In the genomic region with DNA sequence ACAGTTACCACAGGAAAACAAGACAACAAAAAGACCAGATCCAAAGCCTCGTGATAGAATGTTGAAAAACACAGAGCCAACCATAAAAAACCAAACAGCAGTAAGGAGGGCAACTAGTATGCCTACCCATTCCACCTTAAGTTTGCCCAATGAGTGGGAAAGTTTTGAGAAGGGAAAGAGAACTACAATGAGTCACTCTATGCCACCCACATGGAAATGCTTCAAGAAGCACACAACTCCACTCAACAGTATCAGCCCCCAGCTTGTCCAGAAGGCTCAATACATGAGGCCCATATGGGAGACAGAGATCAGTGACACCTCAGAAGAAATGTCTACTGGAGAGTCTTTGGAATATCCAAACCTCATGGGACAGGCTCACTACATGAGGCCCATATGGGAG, we compare ENCODE assay signal across 29 mouse cellular contexts.
"Had no signal": no experiment of that assay in that cellular context is flagged by ENCODE, and none has a peak within 500 bp of the region (broad histone marks: within the 10 kb centered on the region; RNA-seq: fewer than 3 reads in every experiment).

No protein-coding gene starts in this region.

- H3K4me1 ChIP-seq: limb, embryonic 10.5 days; limb, embryonic 12.5 days; limb, embryonic 13.5 days; limb, embryonic 15.5 days; liver, embryonic 12.5 days; liver, embryonic 13.5 days; liver, embryonic 15.5 days; lung, embryonic 15.5 days; megakaryocyte, embryonic 14.5 days; midbrain, embryonic 10.5 days; midbrain, embryonic 12.5 days; midbrain, embryonic 13.5 days; midbrain, embryonic 15.5 days had no signal

- DNase-seq: left cerebral cortex, postnatal 4 days; liver; liver, embryonic 13.5 days; liver, postnatal 0 days; lung, adult 18-20 months; lung, embryonic 14.5 days; lung, postnatal 10 days; lung, postnatal 14 days; lung, postnatal 36 days; lung, postnatal 4 days; midbrain, embryonic 14.5 days had no signal

- H3K27me3 ChIP-seq: limb, embryonic 12.5 days; limb, embryonic 13.5 days; limb, embryonic 15.5 days; liver, embryonic 12.5 days; liver, embryonic 13.5 days; liver, embryonic 15.5 days; lung, embryonic 15.5 days; megakaryocyte, embryonic 14.5 days; midbrain, embryonic 12.5 days; midbrain, embryonic 13.5 days; midbrain, embryonic 15.5 days had no signal

- H3K36me3 ChIP-seq: limb, embryonic 10.5 days; limb, embryonic 12.5 days; limb, embryonic 13.5 days; limb, embryonic 15.5 days; liver, embryonic 12.5 days; liver, embryonic 13.5 days; liver, embryonic 15.5 days; lung, embryonic 15.5 days; midbrain, embryonic 10.5 days; midbrain, embryonic 12.5 days; midbrain, embryonic 13.5 days; midbrain, embryonic 15.5 days had no signal

- ATAC-seq: liver, embryonic 12.5 days; liver, postnatal 0 days; lung, postnatal 0 days; midbrain, embryonic 13.5 days; midbrain, embryonic 15.5 days; midbrain, embryonic 16.5 days had no signal

- H3K27ac ChIP-seq: left cerebral cortex, adult 2 months; limb, embryonic 10.5 days; limb, embryonic 12.5 days; limb, embryonic 13.5 days; limb, embryonic 15.5 days; liver, embryonic 12.5 days; liver, embryonic 13.5 days; liver, embryonic 14.5 days; liver, embryonic 15.5 days; lung, embryonic 15.5 days; macrophage; midbrain, embryonic 10.5 days; midbrain, embryonic 12.5 days; midbrain, embryonic 13.5 days; midbrain, embryonic 15.5 days had no signal

- H3K4me3 ChIP-seq: left cerebral cortex, adult 2 months; limb, embryonic 10.5 days; limb, embryonic 12.5 days; limb, embryonic 13.5 days; limb, embryonic 15.5 days; liver, embryonic 12.5 days; liver, embryonic 13.5 days; liver, embryonic 15.5 days; lung, embryonic 15.5 days; megakaryocyte, embryonic 14.5 days; midbrain, embryonic 10.5 days; midbrain, embryonic 12.5 days; midbrain, embryonic 13.5 days; midbrain, embryonic 15.5 days; myocyte had no signal
